Mouse (Mus musculus): ENCODE data around the gene Tlnrd1. TPM values are rescaled to one million over a fixed set of nuclear protein-coding genes. Genes with fewer than 3 reads are reported as not detected.
A peak's percentile ranks its signal among the peaks of the same experiment; 100 is the strongest.

Gene Tlnrd1
- polyA plus RNA-seq, 1 experiment from 2014 or later: 7.6 TPM

- 33% methylated on average over 5 of the region's 5 CpGs for WGBS
- Histone ChIP-seq H3K9ac (ENCODE audit: low read depth, low read length) (no peak overlapping the region), H3K9me3 (replicated peaks; ENCODE audit: control insufficient read depth, low read length, poor library complexity, severe bottlenecking) (no peaks in the 10 kb centered on the region), H3K4me2 (ENCODE audit: low read length) (no peak overlapping the region), H3K36me3 (ENCODE audit: control insufficient read depth, insufficient read depth, low read length) (no peaks in the 10 kb centered on the region), H3K4me3 (ENCODE audit: low read depth, low read length) (no peak overlapping the region), H3K27me3 (ENCODE audit: control insufficient read depth, insufficient read depth, low read depth, low read length) (no peaks in the 10 kb centered on the region), H3K4me1 (ENCODE audit: control insufficient read depth, insufficient read depth, low read length) (0 out of 2 replicates have a peak, but pooled peaks cover 2% of the 10 kb centered on the region), H3K27ac (ENCODE audit: low read length) (no peak overlapping the region)
- peak; percentile 48; the same call in 1 of the 2 replicates for ATAC-seq
Measured at GRCm38 (mm10) chr7:83852381-83853380, 31.4 kb downstream of the Tlnrd1 start.

GRCm38 (mm10) chr7:83851569-83852380, 32.3 kb downstream of the Tlnrd1 start:
- Histone ChIP-seq H3K27ac (ENCODE audit: low read length) (no peak overlapping the region), H3K27me3 (ENCODE audit: control insufficient read depth, insufficient read depth, low read depth, low read length) (no peaks in the 10 kb centered on the region), H3K4me2 (ENCODE audit: low read length) (no peak overlapping the region), H3K9ac (ENCODE audit: low read depth, low read length) (no peak overlapping the region), H3K9me3 (replicated peaks; ENCODE audit: control insufficient read depth, low read length, poor library complexity, severe bottlenecking) (no peaks in the 10 kb centered on the region), H3K36me3 (ENCODE audit: control insufficient read depth, insufficient read depth, low read length) (no peaks in the 10 kb centered on the region), H3K4me1 (ENCODE audit: control insufficient read depth, insufficient read depth, low read length) (0 out of 2 replicates have a peak, but pooled peaks cover 2% of the 10 kb centered on the region), H3K4me3 (ENCODE audit: low read depth, low read length) (no peak overlapping the region)
- 0 out of 2 replicates have a peak, but pooled peaks have one; percentile 3 for ATAC-seq
- 51% methylated on average over 5 of the region's 5 CpGs for WGBS

- H3K27me3 ChIP-seq (ENCODE audit: control insufficient read depth, insufficient read depth, low read depth, low read length): no peaks in the 10 kb centered on the region
- H3K4me1 ChIP-seq (ENCODE audit: control insufficient read depth, insufficient read depth, low read length): 0 out of 2 replicates have a peak, but pooled peaks cover 2% of the 10 kb centered on the region
- H3K27ac ChIP-seq (ENCODE audit: low read length): no peak overlapping the region
- H3K4me2 ChIP-seq (ENCODE audit: low read length): no peak overlapping the region
- no peak overlapping the region for H3K9ac ChIP-seq (ENCODE audit: low read depth, low read length)
- WGBS: 69% methylated on average over 5 of the region's 5 CpGs
- H3K9me3 ChIP-seq (replicated peaks; ENCODE audit: control insufficient read depth, low read length, poor library complexity, severe bottlenecking): no peaks in the 10 kb centered on the region
- ATAC-seq: no peak
- H3K36me3 ChIP-seq (ENCODE audit: control insufficient read depth, insufficient read depth, low read length): no peaks in the 10 kb centered on the region
- no peak overlapping the region for H3K4me3 ChIP-seq (ENCODE audit: low read depth, low read length)
Measured at GRCm38 (mm10) chr7:83847187-83848075, 36.7 kb downstream of the Tlnrd1 start.

GRCm38 (mm10) chr7:83844807-83845206, 39.3 kb downstream of the Tlnrd1 start:
- Histone ChIP-seq H3K27ac (ENCODE audit: low read length) (no peak overlapping the region), H3K4me2 (ENCODE audit: low read length) (no peak overlapping the region), H3K9ac (ENCODE audit: low read depth, low read length) (no peak overlapping the region), H3K27me3 (ENCODE audit: control insufficient read depth, insufficient read depth, low read depth, low read length) (no peaks in the 10 kb centered on the region), H3K4me3 (ENCODE audit: low read depth, low read length) (no peak overlapping the region), H3K4me1 (ENCODE audit: control insufficient read depth, insufficient read depth, low read length) (no peaks in the 10 kb centered on the region), H3K9me3 (replicated peaks; ENCODE audit: control insufficient read depth, low read length, poor library complexity, severe bottlenecking) (no peaks in the 10 kb centered on the region), H3K36me3 (ENCODE audit: control insufficient read depth, insufficient read depth, low read length) (no peaks in the 10 kb centered on the region)
- WGBS: 88% methylated on average over 3 of the region's 3 CpGs
- ATAC-seq: no peak

GRCm38 (mm10) chr7:83842486-83843259, 41.4 kb downstream of the Tlnrd1 start:
- H3K4me3 ChIP-seq (ENCODE audit: low read depth, low read length): no peak overlapping the region
- no peaks in the 10 kb centered on the region for H3K9me3 ChIP-seq (replicated peaks; ENCODE audit: control insufficient read depth, low read length, poor library complexity, severe bottlenecking)
- no peak overlapping the region for H3K9ac ChIP-seq (ENCODE audit: low read depth, low read length)
- 50% methylated on average over 6 of the region's 6 CpGs for WGBS
- no peaks in the 10 kb centered on the region for H3K27me3 ChIP-seq (ENCODE audit: control insufficient read depth, insufficient read depth, low read depth, low read length)
- ATAC-seq: no peak
- no peaks in the 10 kb centered on the region for H3K4me1 ChIP-seq (ENCODE audit: control insufficient read depth, insufficient read depth, low read length)
- H3K27ac ChIP-seq (ENCODE audit: low read length): no peak overlapping the region
- H3K4me2 ChIP-seq (ENCODE audit: low read length): no peak overlapping the region
- H3K36me3 ChIP-seq (ENCODE audit: control insufficient read depth, insufficient read depth, low read length): no peaks in the 10 kb centered on the region

DNA sequence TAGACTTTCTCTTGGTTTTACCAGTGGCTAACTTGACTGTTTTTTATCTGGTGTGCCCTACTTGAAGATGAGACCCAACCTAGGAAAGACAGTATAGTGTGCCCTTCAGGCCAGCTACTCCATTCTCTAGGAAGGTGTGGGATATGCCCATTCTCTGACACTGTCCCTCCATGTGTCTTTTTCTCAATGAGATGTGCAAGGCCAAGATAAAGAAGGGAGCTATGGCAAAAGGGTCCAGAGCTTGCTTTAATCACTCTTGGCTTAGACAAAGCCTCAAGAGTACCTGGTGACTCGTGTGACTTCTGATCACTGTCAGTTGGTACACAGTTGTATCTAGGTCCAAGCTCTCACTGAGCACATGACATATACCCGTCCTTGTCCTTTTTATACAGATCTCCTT, 44.0 kb downstream of the Tlnrd1 start:
- Histone ChIP-seq H3K4me1 (ENCODE audit: control insufficient read depth, insufficient read depth, low read length) (no peaks in the 10 kb centered on the region), H3K4me3 (ENCODE audit: low read depth, low read length) (no peak overlapping the region), H3K27ac (ENCODE audit: low read length) (no peak overlapping the region), H3K9me3 (replicated peaks; ENCODE audit: control insufficient read depth, low read length, poor library complexity, severe bottlenecking) (no peaks in the 10 kb centered on the region), H3K9ac (ENCODE audit: low read depth, low read length) (no peak overlapping the region), H3K4me2 (ENCODE audit: low read length) (no peak overlapping the region), H3K36me3 (ENCODE audit: control insufficient read depth, insufficient read depth, low read length) (no peaks in the 10 kb centered on the region), H3K27me3 (ENCODE audit: control insufficient read depth, insufficient read depth, low read depth, low read length) (no peaks in the 10 kb centered on the region)
- ATAC-seq: no peak
- 79% methylated on average over 2 of the region's 2 CpGs for WGBS

GRCm38 (mm10) chr7:83838525-83839224, 45.4 kb downstream of the Tlnrd1 start:
- no peaks in the 10 kb centered on the region for H3K36me3 ChIP-seq (ENCODE audit: control insufficient read depth, insufficient read depth, low read length)
- H3K9ac ChIP-seq (ENCODE audit: low read depth, low read length): no peak overlapping the region
- ATAC-seq: no peak
- H3K27ac ChIP-seq (ENCODE audit: low read length): no peak overlapping the region
- H3K9me3 ChIP-seq (replicated peaks; ENCODE audit: control insufficient read depth, low read length, poor library complexity, severe bottlenecking): no peaks in the 10 kb centered on the region
- no peaks in the 10 kb centered on the region for H3K27me3 ChIP-seq (ENCODE audit: control insufficient read depth, insufficient read depth, low read depth, low read length)
- no peak overlapping the region for H3K4me3 ChIP-seq (ENCODE audit: low read depth, low read length)
- H3K4me2 ChIP-seq (ENCODE audit: low read length): no peak overlapping the region
- 82% methylated on average over 5 of the region's 5 CpGs for WGBS
- no peaks in the 10 kb centered on the region for H3K4me1 ChIP-seq (ENCODE audit: control insufficient read depth, insufficient read depth, low read length)
